Mouse (Mus musculus): ENCODE data around the gene Ak1.

GRCm38 (mm10) chr2:32596725-32597124, 24.8 kb upstream of the Ak1 start:
- TF ChIP-seq GATA1 (IDR thresholded peaks at IDR 0.05; ENCODE audit: low read length) (no peak), TAL1 (IDR thresholded peaks at IDR 0.05; ENCODE audit: low read length) (no peak)
